Mouse (Mus musculus) inflammation-experienced regulatory T-cells (primary cell): ENCODE data around the gene Plce1. TPM values are rescaled to one million over a fixed set of nuclear protein-coding genes. Genes with fewer than 3 reads are reported as not detected.

Experiments used
- polyA plus RNA-seq, 2 experiments: library from polyadenylated mRNA; unstranded; fragments of 100-300 nt; shearing (Covaris generic); gene quantifications; one replicate each; pipeline ENCODE4 v1.2.1; 2017

Plce1 gene
- polyA plus RNA-seq: 1 to 10 TPM in 1 of 2 experiments, under 1 TPM in 1; 0.49 to 3.5 TPM

GRCm38 (mm10) chr19:38480731-38481621 lies at the start of gene Plce1:
Gene Plce1 (plus strand): TSS chr19:38481109.

DNA sequence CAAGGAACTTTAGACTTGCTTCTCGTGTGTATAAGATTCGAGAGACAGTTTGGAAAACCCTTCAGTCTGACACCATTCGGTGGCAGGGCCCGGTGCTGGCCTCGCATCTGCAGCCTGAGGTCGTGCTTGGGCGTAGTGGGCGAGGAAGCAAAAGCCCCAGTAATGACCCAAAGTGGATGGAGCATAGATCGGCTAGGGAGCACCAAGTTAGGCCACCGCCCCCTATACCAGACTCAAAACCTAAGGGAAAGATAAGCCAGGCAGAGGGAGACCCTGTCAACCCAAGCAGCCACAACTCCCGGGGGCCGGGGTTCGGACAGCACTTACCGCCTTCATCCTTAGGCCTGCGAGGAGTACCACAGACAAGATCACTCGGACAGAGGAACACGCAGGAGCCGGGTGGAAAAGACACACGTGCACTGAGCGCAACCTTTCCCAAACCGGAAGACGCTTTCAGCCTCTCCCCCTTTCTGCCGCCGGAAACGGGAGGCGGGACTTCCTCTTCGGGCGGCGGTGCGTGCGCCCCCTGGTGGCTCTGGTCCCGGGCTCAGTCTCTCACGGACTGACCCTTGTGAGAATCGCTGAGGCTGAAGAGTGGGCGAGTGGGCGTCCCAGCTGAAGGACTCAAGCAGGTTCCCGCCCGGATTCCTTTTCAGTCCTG lies 338.0 kb downstream of the Plce1 start, which contains the start of gene Noc3l:
Noc3l (minus strand) TSS at position 472 of the 661 bp plus-strand sequence.

Other genes with a start within 250 kb of the Plce1 start
- 1 to 10 TPM in 1 of 2 experiments, not detected in 1; 1.4 TPM for gene Lgi1, start 216.6 kb upstream of the Plce1 start, polyA plus RNA-seq
- gene Slc35g1, start 85.1 kb upstream of the Plce1 start, polyA plus RNA-seq: 10 to 100 TPM; 22.5 to 37.2 TPM